Mouse (Mus musculus) spleen, embryonic (tissue): ENCODE results near the gene Fnbp1l.

Experiments used
- CTCF ChIA-PET: fragments of 350-600 bp; sonication (Branson Sonifier 250); formaldehyde crosslinking; loops from one replicate; lab custom pipeline; 2022; lab: Charles Lee

Gene Fnbp1l

DNA sequence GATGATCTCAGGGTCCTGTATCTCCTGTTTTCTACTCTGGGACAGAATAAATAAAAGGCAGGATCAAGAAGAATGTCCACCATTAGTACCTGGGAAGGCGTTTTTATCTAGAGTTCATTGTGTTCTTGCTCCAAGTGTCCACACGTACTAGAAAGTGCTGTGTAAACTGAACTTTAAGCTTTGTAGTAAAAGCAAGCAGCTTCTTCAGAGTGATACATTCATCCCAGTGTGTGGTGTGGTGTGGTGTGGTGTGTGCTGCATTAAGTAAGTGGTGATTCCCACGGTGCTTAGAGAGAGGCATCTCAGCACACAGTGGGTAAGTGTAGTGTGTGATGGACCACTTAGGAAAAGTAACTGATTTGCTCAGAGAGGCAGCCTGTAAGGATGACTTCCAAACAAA, 91.0 kb downstream of the Fnbp1l start:
- CTCF ChIA-PET: no interaction called here

DNA sequence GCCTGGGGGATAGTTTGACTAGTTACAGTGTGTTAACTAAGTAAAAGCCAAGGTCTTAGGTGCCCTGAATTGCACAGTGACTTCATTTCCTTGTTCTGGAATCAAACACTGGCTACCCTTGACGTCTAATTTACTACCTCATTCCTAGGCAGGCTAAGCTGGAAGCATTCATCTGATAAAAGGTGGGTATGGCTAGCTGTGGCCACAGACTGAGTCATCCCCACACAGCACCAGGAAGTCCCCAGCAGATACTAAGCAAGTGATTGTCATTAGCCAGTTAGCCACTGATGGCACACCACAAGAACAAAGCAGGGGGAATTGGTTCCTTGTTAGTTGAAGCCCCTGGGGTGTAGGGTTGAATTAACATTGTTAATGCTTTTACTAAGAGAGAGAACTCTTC, 98.2 kb downstream of the Fnbp1l start:
- CTCF ChIA-PET: no interaction called here

DNA sequence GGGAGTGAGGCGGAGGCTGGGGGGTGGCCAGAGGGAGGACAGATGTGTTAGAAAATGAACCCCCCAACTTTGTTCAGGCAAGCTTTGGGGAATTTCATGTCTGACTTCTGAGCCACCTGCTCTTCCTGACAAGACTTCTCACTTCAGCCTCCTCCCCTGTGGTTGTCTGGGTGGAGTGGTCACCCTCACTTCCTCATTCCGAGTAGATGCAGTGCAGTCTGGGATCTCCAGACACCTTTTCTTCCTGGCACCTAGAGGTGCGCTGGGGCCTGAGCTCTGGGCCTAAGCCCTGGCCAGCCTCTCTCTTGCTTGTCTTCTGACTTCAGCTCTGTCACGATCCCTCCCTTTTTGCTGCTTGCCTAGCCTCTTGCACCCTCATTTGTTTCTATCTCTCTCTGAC, 98.6 kb downstream of the Fnbp1l start:
- CTCF ChIA-PET: no interaction called here

DNA sequence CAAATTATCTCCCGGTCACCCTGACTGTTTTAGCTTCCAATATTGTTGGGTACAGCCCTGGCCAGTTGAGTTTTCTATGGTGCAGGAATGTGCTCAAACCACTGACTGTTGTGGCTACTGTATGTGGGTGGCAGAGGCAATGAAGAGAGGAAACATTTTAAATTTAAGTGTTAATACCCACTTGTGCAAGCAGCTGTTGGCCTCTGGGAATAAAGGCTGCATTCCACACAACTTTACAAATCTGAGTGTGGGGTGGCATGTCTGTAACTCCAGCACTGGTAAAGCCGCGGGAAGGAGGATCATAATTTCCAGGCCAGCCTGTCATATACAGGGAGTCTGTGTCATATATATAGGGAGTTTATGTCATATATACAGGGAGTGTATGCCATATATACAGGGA, 99.2 kb downstream of the Fnbp1l start:
- CTCF ChIA-PET: no interaction called here

DNA sequence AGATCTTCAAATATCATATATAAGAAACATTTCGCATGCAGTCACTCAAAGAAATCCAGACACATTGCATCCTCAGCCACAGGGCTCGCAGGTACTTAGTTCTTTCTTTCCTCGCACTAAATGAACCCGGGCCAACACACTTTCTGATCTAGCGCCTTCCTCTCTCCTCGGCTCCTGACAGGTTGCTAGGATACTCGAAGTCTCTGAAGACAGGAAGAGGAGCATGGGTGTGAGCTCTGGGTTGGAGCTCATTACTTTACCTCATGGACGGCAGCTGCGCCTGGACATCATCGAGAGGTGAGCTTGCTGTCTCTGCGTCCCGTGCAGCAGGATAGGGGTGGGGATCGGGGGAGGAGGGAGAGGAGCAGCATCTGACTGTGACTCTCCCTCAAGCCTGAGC, 100.4 kb downstream of the Fnbp1l start:
- CTCF ChIA-PET: no interaction called here

DNA sequence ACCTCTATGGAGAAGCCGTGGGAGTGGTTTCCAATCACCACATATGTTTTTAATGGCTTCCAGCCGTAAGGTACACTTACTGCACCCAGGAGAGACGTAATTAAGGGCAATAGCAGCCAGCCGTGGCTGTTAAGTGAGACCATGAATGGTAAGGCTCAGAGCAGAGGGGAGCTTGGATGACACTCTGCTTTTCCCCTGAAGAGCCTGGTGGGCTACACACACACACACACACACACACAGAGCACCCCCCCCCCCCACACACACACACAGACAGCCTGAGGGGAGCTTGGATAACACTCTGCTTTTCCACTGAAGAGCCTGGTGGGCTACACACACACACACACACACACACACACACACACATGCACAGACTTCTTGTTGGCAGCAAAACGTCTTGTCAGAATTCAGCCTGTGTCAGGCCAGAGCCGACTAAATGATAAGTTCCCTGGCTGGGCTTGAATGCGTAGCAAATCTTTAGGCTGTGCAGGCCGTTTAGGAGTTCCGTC, 101.2 kb downstream of the Fnbp1l start:
- CTCF ChIA-PET: interaction anchor here (0.6 kb wide), 1 partner anchor 143 kb away, joined by 5 read pairs; no protein-coding TSS in a partner anchor

DNA sequence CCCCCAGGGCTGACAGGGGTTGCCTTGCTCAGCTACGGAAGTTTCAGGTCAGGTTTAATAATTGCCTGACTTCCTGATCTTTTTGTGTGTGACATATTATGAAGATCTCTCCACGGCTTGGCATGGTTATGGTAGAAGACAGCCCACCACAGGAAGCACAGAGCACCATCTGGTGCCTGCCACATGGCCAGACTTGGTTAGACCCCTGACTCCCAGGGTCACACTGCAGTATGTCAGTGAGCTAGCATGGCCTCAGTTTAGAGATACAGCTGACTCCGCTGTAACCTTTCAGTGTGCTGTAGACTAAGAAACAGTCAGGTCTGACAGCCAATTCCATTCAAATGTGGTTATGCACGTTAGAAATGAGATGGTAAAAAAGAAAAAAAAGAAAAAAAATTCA, 101.8 kb downstream of the Fnbp1l start:
- CTCF ChIA-PET: interaction anchor here (0.6 kb wide), 1 partner anchor 21 kb away, joined by 13 read pairs; no protein-coding TSS in a partner anchor

DNA sequence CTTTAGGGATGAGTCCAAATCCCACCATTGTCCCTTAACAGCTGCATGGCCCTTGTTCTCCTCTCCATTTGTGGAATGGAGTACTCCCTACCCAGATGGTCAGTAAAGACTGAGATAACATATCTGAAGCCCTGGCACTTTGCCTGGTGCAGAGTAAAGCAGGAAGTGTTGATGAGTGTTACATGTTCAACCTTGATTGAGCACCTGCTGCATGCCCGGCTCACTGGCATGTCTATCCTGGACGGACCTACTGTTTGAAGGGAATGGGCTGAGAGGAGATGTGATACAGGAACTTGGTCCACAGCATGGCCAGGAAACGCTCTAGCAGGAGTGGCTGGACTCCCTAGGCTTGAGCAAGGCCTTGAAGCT, 103.2 kb downstream of the Fnbp1l start:
- CTCF ChIA-PET: interaction anchor here (0.6 kb wide), 1 partner anchor 78 kb away, joined by 3 read pairs; no protein-coding TSS in a partner anchor

DNA sequence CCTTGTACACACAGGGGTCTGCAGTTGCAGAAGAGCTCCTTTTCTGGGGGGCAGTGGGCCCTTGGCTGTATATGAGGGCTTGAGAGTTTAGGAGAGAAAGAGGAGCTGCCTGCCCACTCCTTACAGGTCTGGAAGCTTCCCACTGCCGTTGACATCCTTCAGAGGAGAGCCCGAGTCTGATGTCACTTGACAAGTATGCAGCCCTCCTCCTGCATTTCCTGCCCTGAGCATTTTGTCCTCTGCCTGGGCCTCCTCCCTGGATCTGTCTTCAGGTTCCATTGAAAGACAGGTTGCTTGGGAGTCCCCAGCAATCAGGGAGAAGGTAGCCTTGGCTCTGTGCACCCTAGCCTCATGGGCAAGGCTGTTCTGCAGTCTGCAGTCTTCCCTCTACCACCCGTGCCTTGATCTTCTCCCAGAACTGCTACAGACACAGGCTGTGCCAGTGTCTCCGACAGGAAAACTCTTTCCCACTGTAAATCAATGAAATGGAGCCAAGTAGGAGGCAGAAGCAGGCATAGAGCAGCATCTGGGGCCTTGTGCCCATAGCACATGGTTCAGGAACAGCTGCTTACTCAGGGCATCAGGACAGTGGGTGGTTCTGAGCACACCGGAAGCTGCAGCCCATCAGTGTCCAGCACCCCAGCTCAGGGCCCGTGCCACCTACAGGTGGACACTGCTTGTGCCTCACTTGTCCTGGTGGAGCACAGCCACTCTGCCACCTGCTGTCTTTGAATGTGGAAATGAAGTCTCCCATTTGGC, 103.8 kb downstream of the Fnbp1l start:
- CTCF ChIA-PET: interaction anchor here (0.6 kb wide), 1 partner anchor 77 kb away, joined by 3 read pairs; no protein-coding TSS in a partner anchor

DNA sequence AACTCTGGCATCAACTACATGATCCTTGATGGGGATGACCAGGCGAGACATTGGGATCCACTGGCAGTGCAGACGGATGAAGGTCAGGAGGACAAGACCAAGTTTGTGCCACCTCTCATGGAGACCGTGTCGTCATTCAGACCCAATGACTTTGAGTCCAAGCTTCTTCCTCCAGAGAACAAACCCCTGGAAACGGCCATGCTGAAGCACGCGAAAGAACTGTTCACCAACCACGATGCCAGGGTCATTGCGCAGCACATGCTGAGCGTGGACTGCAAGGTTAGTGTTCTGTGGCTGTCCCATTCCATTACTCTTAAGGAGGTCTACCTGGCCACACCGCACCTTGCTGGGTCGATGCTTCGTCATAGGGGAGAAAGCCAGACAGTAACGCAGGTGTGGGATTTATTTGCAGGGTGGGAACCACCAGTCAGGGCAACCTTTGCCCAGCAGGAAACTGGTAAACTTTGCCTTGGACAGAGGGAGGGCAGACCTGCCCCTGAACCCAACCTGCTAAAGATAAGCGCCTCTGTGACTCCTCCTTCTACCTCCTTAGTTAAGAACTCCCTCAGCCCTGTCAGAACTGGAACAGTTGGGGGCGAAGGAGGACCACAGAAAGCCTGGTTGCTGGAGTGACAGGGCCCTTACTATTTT, 106.7 kb downstream of the Fnbp1l start:
- CTCF ChIA-PET: no interaction called here

DNA sequence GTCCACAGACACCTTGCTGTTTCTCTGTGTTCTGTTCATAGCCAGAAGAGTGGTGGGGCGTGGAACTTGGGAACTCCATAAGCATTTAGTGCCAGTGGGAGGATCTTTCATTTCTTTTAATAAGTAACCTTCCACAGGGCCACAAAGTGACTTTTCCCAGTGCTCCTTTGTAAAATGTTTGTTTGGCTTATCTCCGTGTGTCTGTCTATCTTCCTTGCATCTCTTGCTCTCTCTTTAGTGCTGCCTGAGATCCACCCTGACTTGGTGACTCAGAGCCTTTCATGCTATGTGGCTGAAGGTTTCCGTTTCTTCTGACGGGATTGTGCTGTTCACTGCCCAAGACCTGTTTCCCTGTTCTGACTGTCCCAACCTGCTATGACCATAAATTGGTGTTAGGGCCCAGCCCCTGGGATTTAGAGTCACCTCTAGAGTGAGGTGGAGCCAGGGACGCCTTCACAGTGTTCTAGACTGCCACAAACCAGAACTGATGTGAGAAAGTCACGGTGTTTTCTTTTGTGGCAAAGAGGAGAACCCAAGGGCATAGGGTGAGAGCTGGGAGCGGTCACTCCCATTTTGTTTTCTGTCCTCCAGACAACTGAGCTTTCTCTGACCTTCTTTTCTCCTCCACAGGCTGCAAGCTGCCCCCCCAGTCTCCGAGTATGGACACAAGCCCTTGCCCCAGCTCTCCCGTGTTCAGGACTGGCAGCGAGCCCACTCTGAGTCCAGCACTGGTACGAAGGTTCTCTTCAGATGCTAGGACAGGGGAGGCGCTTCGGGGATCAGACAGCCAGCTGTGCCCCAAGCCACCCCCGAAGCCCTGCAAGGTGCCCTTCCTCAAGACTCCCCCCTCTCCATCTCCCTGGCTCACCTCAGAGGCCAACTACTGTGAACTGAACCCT, 107.5 kb downstream of the Fnbp1l start:
- CTCF ChIA-PET: no interaction called here

DNA sequence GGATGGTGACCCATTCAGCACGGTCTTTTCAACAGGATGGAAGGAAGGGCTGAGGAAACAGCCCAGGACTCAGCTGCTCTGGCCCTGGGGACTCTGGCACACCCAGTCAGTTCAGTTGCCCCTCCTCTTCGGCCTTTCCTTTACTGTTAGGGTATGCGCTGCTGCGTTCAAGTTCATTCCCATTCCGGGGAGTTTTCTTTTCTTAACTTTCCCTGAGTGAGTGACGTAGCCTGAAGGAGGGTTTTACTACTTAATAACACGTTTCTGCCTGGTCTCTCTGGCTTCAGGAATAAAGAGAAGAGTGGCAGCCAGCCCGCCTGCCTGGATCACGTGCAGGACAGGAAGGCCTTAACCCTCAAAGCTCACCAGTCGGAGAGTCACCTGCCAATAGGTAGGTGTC, 108.6 kb downstream of the Fnbp1l start:
- CTCF ChIA-PET: interaction anchor here (0.5 to 0.6 kb wide), 2 partner anchors 46 to 163 kb away, joined by 6 to 7 read pairs; no protein-coding TSS in a partner anchor

DNA sequence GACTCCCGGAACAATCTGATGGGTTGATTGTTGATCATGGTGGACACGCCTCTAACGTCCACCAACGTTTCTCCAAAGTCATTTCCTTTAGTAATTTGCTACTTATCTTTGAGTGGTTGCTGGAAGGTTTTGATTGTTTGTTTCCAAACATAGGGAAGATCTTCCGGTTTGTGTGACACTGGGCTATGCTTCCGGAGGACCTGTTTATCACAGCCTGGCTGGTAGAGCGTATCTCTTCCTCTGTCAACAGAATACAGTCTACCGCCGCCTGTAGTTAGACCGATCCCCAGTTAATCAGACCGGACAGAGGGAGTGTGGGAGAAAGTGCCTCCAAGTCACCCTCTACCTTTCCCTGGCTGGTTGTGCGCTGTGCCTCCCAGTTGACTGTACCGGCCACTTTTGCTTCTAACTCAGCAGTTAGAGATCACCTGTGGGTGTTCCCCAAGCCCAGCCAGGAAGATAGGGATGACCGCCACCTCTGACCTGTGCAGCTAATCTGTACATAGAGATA, 109.2 kb downstream of the Fnbp1l start:
- CTCF ChIA-PET: interaction anchor here (0.5 kb wide), 1 partner anchor 46 kb away, joined by 7 read pairs; no protein-coding TSS in a partner anchor

DNA sequence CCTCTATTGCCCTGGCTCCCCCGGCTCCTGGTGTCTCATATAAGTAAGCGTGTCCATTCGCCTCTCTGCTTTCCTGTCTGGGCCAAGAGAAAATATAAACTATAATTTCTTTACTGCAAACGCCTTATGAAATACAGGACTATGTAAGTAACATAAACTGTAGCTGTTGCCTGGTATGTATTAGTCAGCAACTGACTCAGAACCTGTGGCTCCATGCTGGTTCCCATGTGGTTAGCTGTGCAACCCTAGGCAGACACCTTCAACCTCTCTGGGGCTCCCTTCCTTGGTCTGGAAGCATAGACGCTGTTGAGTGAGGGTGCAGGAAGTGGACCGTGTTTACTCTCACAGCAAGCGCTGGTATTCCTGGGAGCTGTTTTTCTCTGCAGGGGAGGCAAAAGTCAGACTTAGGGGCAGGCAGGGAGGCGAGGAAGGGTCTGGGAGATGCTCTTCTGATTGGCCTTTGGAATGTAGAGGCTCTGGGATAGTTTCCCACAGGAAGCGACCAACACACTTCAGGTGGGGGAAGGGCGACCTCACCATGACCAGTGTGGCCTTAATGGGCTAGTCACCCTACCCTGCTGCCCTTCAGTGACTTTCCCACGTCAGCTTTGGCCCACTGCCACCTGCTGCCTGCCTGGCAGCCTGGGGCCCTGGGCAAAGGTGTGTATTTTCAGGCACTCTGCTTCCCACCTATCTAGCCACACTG, 109.8 kb downstream of the Fnbp1l start:
- CTCF ChIA-PET: interaction anchor here (0.5 kb wide), 1 partner anchor 44 kb away, joined by 4 read pairs; no protein-coding TSS in a partner anchor

DNA sequence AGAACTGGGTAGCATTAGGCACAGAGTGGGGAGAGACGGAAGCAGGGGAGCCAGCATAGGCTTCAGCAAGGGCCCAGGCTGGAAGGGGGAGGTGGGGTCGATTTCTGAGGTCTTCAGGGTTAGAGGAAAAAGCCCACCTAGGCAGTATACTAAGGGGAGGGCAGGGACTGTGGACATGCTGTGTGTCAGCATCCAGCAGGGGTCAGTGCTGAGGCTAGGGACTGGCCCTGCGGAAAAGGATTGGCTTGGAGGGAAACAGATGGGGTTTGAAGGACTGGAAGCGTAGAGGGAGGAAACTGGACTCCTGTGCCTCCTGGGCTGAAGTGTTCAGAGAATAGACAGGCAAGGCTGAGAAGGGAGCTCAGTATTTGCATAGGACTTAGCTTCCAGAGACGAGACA, 110.4 kb downstream of the Fnbp1l start:
- CTCF ChIA-PET: interaction anchor here (0.5 to 0.6 kb wide), 2 partner anchors 37 to 44 kb away, joined by 3 to 4 read pairs; no protein-coding TSS in a partner anchor

DNA sequence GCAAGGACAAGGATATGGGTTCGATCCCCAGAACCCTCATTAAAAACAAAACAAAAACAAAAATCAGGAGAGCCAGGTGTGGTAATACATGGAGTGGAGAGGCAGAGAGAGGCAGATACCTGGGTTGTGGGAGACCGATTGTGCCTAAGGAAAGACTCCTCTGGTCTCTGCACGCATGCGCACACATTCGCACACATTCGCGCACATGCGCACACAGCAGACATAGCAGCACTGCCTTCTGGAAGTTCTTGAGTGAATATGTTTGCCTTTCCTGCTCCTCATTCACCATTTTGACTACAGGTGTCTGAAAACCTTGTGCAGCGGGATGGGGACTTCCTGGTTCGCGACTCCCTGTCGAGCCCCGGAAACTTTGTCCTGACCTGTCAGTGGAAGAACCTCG, 111.7 kb downstream of the Fnbp1l start:
- CTCF ChIA-PET: no interaction called here

DNA sequence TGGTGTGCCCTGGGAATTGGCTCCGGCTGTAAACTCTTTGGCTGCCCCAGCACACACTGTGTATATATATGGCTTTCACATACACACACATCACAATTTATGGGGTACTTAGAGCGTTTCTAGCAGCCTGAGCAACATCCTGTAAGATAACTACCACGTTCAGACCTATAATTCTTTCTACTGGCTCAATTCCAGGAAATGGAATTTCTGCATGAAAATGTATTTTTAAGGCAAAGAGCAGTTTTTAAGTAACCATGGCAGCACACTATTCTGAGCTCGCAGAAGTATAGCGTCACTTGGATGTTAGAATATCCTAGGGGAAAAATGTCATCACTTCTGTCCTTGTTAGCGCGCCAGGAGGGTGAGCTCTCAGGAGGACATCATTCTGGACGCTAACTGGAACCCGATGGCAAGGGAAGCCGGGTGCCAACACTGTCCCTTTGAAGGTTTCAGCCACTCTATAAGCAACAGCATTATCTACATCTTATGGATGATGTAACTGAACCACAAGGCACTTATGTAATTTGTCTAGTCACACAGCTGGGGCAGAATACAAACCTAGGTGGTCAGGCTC, 113.1 kb downstream of the Fnbp1l start:
- CTCF ChIA-PET: interaction anchor here (0.7 kb wide), 1 partner anchor 10 kb away, joined by 3 read pairs; no protein-coding TSS in a partner anchor

DNA sequence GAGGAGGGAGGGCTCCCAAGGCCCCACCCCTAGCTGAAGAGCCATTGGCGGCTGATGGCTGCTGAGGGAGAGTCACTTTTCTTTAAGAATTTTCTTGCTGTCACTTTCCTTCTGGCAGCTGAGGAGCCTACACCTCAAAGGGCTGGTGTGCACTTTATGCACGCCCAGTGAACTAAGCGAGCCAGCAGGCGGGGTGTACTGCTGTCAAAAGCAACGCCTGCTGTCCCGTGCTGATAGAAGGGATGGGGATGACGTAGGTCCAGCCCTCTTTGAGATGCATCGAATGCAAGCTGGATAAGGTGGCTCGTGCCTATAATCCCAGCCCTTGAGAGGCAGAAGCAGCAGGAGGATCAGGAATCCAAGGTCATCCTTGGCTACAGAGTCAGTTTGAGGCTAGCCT, 118.6 kb downstream of the Fnbp1l start:
- CTCF ChIA-PET: no interaction called here

DNA sequence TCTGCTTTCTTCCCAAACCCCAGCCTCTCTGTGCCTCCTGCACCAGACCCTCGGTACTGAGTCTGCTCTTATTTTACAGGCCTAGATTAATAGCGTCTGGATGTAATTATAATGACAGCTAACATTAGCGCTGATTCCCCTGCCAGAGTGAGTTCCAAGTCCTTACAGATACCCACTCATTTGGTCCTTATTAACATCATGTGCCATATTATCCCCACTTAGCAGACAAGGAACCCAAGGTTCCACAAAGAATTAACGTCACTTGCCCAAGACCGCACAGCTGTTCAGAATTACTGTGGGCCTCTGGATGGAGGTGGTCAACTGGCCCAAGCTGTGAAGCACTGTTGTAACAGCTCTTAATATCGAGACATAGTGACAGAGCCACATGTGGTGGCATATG, 119.9 kb downstream of the Fnbp1l start:
- CTCF ChIA-PET: interaction anchor here (0.5 kb wide), 1 partner anchor 173 kb away, joined by 4 read pairs; no protein-coding TSS in a partner anchor

DNA sequence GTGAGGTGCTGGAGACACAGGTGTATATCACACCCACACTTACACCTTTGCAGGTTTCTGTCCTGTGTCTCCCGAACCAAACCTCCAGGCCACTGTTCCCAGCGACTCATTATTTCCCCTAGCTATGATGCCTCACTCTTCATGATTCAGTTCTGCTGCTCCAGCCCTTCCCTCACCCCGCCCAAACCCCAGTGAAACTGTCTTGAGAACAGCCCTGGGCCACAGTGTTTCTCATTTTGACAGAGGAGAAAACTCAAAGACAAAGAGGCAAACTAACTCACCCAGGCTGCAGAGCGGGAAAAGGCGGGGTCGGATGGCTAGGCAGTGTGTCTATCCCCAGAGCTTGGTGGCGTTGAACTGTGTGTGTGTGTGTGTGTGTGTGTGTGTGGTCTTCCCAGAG, 121.0 kb downstream of the Fnbp1l start:
- CTCF ChIA-PET: interaction anchor here (0.6 kb wide), 1 partner anchor 59 kb away, joined by 3 read pairs; no protein-coding TSS in a partner anchor
